Mouse (Mus musculus): Measurements from ENCODE around the gene Slc37a1.

Gene Slc37a1

DNA sequence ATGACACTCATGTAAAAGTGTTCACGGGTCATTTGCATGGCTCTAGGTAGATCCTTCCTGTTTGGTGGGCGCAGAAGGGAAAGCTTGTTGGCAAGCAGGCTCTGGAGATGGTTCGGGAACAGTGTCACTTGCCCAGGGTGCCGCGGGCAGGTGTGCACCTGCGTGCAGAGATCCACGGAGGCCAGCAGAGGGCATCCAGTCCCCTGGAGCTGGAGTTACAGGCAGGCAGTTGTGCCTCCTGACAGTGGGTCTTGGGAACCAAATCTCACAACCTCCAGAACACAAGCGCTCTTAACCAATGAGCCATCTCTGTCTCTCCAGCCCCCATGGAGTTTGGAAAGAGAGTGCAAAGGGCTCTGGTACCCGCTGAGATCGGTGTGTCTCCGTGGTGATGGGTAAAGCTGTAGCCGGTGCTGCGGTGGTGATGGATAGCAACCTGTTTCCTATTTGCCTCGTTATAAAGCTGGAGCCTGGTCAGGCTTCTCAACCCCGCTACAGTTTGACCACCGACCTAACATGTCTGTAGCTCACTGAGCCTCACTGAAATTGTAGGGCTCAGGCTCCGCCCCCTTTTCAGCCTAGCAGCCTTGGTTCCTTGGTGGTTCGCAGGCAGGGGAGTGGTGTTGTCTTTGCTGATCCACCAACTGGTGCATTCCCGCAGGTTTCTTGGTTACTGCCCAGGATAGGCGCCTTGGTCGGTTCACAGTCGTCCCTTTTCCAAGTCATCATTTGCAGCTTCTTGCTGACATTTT lies 31.1 kb downstream of the Slc37a1 start:
- DNase-seq (ENCODE audit: low read depth): no peak

DNA sequence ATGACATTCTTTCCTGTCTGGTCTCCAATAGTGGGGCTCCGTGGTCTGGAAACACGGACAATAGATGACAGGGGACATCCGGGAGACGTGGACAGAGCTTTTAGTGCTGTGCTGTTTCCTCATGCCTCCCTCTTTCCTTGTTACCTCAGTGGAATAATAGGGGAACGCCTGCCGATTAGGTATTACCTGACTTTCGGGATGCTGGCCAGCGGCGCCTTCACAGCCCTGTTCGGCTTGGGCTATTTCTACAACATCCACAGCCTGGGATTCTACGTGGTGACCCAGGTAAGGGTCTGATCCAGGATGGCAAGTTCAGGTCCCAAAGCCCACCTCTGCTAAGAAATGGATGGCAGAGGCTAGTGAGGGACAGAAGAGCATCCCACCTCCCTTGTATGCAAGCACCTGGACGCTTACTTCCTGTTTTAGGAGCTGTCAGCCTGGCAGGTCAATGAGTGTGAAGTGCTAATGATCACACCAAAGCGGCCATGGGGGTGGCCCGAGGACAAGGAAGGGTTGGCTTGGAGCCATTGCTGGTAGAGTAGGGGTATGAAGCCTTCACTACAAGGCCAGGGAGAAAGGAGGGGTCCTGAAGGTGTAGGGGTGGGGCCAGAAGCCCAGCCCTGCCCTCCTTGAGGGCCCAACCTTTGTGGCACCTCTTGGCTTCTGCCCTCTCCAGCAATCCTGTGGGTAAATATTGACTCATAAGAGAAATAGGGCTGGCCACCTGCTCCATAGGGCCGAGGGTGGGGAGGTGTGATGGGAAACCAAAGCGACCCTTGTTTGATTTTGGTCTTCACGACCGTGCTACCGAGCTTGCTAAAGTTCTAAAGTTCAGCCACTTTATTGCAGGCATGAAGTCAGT lies 32.5 kb downstream of the Slc37a1 start:
- no peak for DNase-seq (ENCODE audit: low read depth)

DNA sequence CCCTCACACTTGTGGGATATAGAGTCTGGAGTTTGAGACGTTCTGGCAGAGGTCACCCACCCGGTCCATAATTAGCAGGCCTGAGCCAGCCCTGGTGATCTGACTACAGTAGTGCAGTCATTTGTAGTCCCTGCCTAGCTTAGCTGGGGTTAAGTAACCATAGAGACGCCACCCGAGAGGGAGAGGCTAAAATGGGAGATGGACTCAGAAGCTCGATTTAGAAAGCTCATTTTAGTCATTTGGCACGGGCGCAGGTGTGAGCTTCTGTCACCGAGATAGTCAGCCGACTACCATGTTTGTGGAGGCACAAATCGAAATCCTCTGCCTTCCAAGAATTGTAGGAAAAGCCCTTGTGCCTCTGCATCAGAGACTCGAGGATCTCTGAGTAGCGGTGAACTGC lies 34.8 kb downstream of the Slc37a1 start:
- no peak for DNase-seq (ENCODE audit: low read depth)

DNA sequence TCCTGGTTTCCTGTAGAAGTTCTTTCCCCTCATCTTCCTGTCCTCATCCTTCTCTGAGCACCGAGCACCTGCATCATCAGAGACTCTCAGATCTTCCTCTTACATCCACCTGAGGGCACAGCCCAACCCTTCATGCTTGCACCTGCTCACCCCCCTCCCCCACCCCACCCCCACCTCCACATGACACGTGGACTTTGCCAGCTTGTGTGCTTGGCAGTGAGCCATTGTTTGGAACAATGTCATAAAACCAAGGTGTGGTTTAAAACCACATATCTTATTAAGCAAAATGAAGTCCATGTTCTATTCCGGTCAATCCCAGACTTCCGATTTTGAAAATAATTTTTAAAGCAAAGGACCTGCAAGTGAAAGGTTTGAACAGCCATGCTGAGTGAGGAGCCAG lies 35.9 kb downstream of the Slc37a1 start:
- DNase-seq (ENCODE audit: low read depth): no peak

DNA sequence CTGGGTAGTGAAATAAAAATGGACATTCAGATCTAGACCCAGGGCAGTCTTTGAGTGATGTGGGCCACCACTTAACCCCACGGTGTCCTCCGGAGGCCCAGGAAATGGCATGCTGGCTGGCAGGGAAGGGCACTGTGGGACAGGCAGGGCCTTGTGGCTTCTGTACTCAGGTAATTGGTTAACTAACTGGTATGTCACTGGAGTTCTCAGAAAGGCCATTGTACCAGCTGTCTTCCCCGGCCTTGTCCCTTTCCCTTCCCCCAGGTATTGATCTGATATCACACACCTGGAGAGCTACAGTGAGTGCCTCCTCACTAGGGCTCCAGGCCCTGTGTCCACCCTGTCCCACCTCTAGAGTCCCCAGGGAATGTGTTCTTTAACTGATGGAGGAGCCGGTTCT lies 36.8 kb downstream of the Slc37a1 start:
- no peak for DNase-seq (ENCODE audit: low read depth)

DNA sequence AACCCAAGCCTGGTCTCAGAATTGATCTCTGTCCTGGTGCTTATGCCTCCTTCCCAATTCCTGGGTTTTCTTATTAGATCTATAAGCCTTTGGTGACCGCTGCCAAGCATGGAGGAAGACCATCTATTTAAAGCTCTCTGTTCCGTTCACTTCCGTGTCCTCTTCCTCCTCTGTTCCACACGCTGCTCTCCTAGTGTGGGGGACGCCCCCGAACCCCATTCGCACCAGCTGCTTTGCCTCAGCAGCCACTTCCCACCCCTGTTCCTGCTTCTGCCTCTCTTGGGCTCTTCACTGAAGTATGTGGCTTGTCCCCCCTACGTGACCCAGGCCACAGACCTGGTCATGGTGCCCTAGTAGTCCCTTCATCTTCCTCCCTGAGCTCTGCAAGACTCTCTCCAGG lies 37.6 kb downstream of the Slc37a1 start:
- DNase-seq (ENCODE audit: low read depth): no peak

DNA sequence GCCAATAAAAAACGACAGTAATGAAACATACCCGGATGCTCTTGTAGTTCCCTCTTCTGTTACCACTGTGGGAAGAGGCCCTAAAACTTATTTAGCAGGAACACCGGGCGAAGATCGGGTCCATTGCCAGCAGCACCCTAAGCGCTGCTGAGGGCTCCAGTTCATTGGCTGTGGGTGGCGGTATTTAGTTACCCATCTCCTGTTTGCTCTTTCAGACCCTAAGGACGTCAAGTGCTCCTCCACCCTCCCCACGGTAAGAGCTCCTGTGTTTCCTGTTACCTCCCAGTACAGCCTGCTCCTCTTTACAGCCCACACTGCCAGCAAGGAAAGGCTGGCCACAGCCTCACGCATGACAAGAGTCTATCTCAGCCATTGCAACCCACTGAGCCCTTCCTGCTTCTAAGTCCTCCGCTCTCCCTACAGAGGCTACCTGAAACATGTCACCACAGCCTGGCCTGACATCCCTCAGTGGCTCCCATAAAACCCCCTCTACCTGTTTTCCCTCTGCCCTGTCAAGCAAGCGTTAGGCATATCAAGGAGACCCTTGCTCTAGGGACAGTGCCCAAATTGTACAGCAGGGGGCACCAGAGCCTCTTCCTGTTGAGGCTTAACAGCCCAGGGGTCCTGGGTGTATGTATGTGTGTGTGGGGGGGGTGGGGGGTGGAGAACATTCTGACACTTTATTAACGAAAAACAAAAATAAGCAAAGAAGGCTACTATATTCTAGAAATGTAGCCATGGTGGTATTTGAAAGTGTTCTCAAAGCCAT lies 39.0 kb downstream of the Slc37a1 start:
- DNase-seq (ENCODE audit: low read depth): peak; percentile 58

DNA sequence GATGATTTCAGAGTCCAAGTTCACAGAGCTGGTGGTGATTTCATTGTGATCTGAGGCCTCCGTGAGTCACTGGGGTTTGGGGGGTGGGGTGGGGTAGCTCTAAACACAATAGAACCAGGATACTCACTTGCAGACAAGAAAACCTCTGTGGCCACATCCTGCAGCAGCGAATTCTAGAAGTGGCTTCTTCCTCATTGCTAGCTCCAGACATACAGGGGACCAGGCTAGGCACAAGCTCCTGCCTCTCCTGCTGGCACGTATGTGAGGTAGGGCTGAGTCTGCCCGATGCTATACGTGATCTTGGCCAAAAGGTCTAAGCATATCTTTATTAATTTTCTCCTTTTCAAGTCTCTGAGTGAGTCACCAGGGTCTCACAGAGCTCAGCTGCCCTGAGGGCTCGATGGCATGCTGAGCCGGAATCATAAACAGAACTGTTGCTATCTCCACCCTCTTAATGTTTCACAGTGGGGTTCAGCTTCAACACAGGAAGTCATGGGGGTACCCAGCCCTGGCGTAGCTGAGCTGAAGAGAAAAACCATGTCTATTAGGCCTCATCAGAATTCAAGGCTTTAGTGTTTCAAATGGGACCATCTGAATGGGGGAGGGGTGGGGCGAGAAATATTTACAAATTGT lies 39.7 kb downstream of the Slc37a1 start:
- peak; percentile 58 for DNase-seq (ENCODE audit: low read depth)

DNA sequence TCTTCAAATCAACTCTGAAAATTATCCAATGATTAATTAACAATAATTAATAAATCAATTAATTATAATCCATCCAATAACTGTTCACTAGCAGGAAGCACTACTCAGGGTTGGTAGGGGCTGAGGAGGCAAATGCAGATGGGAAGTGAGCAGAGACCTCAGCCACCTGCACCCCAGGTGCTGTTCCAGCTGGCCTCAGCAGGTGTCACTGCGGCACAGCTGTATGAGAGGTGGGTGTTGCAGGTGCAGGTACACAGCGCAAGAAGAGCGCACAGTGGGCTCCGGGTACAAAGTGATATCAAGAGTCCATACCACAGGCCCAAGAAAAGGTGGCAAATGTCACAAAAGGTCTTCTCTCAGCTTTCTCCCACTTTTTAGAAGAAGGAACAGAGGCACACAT lies 41.9 kb downstream of the Slc37a1 start:
- no peak for DNase-seq (ENCODE audit: low read depth)

DNA sequence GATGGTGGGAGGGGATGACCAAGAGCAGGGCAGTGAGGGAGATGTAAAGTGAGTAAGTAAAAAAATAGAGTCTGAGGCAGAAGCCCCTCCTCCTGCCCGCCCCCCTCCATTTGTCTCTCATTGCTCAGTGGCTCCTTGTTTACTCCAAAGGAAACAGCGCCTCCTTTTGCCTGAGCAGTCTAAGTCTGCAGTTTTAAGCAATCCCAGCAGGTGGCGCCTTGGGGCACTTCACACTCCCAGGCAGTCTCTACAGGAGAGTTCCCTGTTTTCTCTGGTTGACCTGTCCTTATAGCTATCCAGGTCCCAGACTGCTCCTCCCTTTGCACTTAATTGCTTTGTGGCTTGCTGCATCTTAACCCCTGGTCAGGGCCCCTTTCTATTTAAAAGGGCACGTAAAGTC lies 44.0 kb downstream of the Slc37a1 start:
- peak; percentile 63 for DNase-seq (ENCODE audit: low read depth)

DNA sequence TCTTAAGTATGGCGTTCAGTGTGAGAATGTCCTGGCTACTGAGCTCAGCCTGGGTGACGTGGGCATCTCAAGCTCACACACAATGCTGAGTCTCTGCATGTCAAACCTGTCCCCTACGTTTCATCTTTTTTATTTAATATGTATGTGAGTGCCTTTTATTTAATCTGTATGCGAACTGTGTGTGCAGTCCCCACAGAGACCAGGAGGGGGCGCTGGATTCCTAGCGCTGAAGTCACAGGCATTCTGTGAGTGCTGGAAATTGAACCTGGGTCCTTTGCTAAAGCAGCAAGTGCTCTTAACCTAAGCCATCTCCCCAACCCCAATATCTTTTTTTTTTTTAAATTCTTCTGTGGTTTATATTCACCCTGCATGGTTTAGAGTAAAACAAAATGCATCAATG lies 44.7 kb downstream of the Slc37a1 start:
- no peak for DNase-seq (ENCODE audit: low read depth)

DNA sequence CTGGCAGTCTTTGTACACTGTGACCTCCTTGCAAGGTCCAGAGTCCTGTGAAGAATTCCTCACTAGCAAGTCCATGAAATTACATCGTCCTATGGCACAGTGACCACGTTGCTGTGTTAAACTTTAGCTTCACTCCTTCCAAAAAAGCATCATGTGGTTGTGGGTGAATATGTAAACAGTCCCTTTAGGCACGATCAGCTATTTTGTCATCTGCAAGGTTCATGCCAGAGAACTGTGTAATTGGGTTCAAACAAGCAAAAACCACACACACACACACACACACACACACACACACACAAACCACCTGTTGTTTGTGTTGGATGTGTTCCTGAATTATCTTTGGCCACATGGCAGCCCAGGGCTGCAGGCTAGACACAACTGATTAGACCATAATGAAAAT lies 45.3 kb downstream of the Slc37a1 start:
- no peak for DNase-seq (ENCODE audit: low read depth)

DNA sequence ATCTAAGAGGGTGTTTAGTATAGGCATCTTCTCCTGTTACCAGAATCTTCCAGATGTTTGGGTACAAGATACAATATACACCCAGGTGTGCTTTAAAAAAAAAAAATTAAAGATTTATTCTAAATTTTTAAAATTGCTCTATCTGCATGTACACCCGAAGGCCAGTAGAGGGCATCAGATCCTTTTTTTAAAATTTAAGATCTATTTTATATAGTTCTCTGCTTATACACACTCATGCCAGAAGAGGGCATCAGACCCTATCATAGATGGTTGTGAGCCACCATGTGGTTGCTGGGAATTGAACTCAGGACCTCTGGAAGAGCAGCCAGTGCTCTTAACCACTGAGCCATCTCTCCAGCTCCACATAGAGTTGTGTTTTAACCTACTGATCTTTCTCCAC lies 45.7 kb downstream of the Slc37a1 start:
- DNase-seq (ENCODE audit: low read depth): no peak

DNA sequence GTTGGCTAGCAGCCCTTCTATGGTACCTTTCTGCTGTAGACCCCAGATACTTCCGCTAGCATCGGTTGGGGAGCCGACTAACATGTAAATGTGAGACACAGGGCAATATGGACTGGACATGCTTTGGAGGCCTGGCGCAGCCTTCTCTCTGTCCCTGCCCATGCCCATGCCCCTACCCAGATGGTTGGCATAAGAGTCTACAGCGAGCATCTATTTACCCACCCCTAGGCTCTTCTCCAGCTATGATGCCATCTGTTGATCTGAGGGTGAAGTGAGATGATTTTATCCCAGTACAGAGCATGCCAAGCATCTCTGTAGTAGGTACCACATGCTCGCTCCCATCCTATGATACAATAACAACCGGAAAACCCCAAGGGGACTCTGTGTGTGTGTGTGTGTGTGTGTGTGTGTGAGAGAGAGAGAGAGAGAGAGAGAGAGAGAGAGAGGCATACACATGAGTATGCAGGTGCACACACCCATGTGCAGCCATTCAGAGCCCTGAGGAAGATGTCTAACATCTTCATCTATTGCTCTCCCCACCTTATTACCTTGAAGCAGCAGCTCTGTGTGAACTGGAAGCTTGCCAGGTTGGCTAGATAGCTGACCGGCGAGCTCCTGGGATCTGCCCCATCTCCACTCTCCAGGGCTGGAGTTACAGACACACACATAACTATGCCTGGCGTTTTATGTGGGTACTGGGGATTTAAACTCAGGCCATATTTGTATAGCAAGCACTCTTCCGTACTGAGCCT lies 48.1 kb downstream of the Slc37a1 start:
- no peak for DNase-seq (ENCODE audit: low read depth)

DNA sequence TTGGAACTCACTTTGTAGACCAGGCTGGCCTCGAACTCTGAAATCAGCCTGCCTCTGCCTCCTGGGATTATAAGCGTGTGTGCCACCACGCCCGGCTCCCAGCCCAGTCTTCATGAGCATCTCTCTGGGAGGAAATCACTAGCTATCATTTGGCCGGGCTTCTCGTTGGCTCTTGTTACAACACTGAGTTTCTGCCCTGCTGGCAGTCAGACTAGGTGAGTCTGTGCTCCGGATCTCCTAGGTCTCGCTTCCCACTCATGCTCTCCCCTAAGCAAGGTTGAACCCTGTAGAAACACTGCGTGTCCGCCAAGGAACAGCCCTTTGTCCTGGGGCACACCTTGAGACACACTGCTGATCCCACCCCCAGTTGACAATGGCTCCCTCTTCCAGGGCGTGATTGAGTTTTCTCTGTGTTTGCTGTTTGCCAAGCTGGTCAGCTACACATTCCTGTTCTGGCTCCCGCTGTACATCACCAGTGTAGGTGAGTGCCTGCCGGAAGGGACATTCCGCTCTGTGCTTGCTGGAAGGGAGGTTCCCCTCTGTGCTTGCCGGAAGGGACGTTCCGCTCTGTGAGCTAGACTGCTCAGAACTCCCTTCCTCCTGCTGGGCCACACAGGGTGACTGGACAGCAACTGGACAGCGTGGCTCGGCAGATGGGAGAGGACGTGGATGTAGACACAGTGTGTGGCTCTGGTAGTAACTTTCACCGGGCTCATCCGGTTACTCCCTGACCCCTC lies 48.9 kb downstream of the Slc37a1 start:
- DNase-seq (ENCODE audit: low read depth): no peak

DNA sequence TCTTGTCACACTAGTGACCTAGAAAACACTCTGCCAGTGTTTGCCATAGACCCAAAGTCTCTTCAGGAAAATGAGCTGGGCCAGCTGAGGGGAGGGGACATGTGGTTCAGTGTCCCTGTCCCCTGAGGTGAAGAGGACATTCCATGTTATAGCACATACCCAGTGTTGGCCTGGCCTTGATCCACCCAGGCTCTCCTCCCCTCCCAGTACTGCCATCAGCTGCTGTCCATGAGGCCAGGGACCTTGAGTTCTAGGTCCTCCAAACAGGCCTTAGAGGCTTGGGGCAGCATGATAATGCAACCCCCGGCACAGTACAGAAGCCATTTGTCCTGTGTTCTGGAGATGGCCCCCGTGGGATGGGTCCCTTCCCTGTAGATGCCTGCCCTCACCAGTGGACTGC lies 53.2 kb downstream of the Slc37a1 start:
- DNase-seq (ENCODE audit: low read depth): no peak

DNA sequence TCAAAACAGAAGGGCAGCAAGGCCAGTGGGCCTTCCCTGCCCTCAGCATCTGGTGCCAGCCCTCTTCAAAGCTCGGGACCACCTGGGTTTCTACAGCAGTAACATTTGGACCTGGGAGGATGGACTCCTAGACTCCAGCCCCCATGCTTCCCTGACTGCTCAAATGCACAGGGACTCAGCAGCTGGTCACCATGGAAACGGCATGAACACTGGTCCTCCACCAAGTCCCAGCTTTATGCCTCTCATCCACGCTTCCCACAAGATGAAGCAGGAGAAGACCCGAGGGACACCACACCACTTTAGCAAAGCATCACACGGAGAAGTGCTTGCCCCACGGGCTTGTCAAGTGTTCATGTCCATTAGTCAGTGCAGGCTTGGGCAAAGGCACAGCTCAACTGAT lies 55.6 kb downstream of the Slc37a1 start:
- no peak for DNase-seq (ENCODE audit: low read depth)

DNA sequence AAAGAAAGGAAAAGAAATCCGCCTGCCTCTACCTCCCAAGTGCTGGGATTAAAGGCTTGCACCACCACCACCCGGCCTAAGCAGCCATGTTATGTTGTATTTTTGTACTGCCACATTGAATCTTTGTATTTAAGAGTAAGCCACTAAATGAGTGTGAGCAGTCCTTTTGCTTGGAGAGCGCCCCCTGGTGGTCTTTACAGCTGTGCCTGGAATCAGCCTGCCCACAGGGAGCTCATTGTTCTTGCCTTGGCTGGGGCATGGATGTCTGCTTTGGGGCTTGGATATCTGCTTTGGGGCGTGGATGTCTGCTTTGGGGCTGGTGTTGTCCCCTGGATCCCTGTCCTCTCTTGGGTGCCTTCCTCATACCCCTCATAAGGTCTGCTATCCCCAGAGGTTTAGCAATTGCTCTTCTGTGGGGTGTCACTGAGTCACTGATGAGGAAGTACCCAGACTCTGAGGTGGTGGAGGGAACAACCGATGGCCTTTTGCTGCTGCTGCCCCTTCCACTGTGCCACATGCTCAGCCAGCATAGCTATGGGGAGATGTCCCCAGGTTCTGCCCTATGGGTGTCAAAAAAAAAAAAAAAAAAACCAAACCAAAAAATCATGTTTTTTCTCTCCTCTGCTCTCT lies 57.7 kb downstream of the Slc37a1 start:
- peak; percentile 64 for DNase-seq (ENCODE audit: low read depth)

DNA sequence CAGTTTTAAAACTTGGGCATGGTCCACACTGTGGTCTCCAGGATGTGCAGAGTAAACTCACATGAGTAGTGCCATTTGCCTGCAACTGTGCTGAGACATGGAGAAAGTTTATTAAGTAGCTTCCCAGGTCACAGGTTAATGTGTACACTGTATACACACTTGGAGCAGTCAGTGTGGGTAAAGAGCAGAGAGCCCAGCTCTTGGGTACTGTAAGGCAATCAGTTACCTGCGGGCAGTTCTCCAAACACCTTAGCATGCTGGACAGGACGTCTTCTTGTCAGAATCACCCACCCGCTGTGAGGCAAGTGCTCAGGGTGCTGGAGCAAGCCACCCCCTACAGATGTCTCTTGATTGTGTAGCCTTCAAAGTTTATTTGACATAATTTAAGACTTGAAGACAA lies 58.2 kb downstream of the Slc37a1 start:
- no peak for DNase-seq (ENCODE audit: low read depth)

DNA sequence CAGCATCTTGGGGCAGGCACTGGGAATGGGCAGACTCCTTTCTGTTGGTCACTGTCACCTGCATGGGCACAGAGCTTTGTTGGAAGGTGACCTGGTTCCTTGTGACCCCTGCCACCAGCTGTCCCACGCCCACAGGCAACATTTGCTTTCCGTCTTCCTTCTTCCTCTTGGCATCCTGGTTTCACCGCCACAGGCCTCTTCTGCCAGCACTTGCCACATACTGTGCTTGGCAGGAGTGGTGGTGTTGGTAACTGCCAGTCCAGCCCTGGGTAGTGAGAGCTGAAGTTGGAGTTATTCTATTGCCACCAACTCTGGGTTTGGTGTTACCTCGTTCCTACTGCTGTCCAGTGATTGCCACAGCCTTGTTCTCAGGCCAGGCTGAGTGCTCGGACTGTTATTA lies 61.5 kb downstream of the Slc37a1 start:
- DNase-seq (ENCODE audit: low read depth): no peak

Measured in c-Kit-positive CD71-negative TER-119-negative erythroid progenitor cells, embryonic 14.5 days (primary cell).